Mouse (Mus musculus) gonadal fat pad, adult 2 months (tissue): Measurements from ENCODE around the gene Sytl3. TPM values are rescaled to one million over a fixed set of nuclear protein-coding genes. Genes with fewer than 3 reads are reported as not detected.

ENCODE experiments used
- DNase-seq: peaks from one replicate; pipeline ENCODE4 v3.0.0-alpha.2; 2012; ENCODE audit warnings: low read depth
- polyA plus RNA-seq: library from polyadenylated mRNA; depleted of rRNA; stranded (reverse); fragments of >200 nt; gene quantifications from 2 replicates; pipeline ENCODE4 v1.2.3, GENCODE M21; 2012

Sytl3 gene
- polyA plus RNA-seq, 1 experiment, result 4.4 TPM

- DNase-seq, result peak; percentile 66
Measured at GRCm38 (mm10) chr17:6736306-6737272, 77.7 kb downstream of the Sytl3 start.

- DNase-seq, result no peak
Measured at GRCm38 (mm10) chr17:6737273-6737997, 78.5 kb downstream of the Sytl3 start.

- no peak for DNase-seq
Measured at GRCm38 (mm10) chr17:6738836-6739235, 79.9 kb downstream of the Sytl3 start.

GRCm38 (mm10) chr17:6739266-6739665 is 80.4 kb downstream of the Sytl3 start:
- DNase-seq, result no peak

GRCm38 (mm10) chr17:6739756-6740155 is 80.9 kb downstream of the Sytl3 start:
- DNase-seq, result no peak

- DNase-seq, result no peak
Measured at GRCm38 (mm10) chr17:6740331-6741170, 81.7 kb downstream of the Sytl3 start.

- DNase-seq, result no peak
Measured at GRCm38 (mm10) chr17:6741271-6741670, 82.4 kb downstream of the Sytl3 start.

- DNase-seq, result no peak
Measured at GRCm38 (mm10) chr17:6742083-6743038, 83.5 kb downstream of the Sytl3 start.

GRCm38 (mm10) chr17:6743039-6743575 is 84.2 kb downstream of the Sytl3 start:
- DNase-seq, result no peak

GRCm38 (mm10) chr17:6743787-6744239 is 84.9 kb downstream of the Sytl3 start:
- DNase-seq, result no peak

GRCm38 (mm10) chr17:6744366-6744765 is 85.5 kb downstream of the Sytl3 start:
- DNase-seq, result no peak

GRCm38 (mm10) chr17:6744871-6745270 is 86.0 kb downstream of the Sytl3 start:
- DNase-seq, result no peak

GRCm38 (mm10) chr17:6745503-6745902 is 86.6 kb downstream of the Sytl3 start:
- no peak for DNase-seq

- DNase-seq, result no peak
Measured at GRCm38 (mm10) chr17:6745975-6746374, 87.1 kb downstream of the Sytl3 start.

- DNase-seq, result no peak
Measured at GRCm38 (mm10) chr17:6746452-6747231, 87.7 kb downstream of the Sytl3 start.

- DNase-seq, result no peak
Measured at GRCm38 (mm10) chr17:6747478-6747877, 88.6 kb downstream of the Sytl3 start.

- no peak for DNase-seq
Measured at GRCm38 (mm10) chr17:6748779-6749464, 90.0 kb downstream of the Sytl3 start.

- peak; percentile 66 for DNase-seq
Measured at GRCm38 (mm10) chr17:6751221-6751859, 92.4 kb downstream of the Sytl3 start.
